Mouse (Mus musculus) lung, adult 2 months (tissue): ENCODE results near the gene 2410015M20Rik.

Experiments used
- CTCF ChIP-seq: fragments of 200-500 bp; IDR thresholded peaks from 2 replicates; pipeline ENCODE4 v1.5.1; 2011; ENCODE audit warnings: mild to moderate bottlenecking, low read length, control low read depth; ENCODE audit not compliant: insufficient read depth
- POLR2A ChIP-seq: fragments of 200-500 bp; IDR thresholded peaks from 2 replicates; pipeline ENCODE4 v1.6.1; 2011; ENCODE audit warnings: low read depth, mild to moderate bottlenecking, control low read depth, low read length, borderline replicate concordance; ENCODE audit errors: extremely low read depth

- TF ChIP-seq POLR2A (no peak), CTCF (no peak)
Measured at GRCm38 (mm10) chr17:56593527-56594271, 15.9 kb downstream of the 2410015M20Rik start.
